Mouse (Mus musculus) adipocyte (in vitro differentiated cells): Measurements from ENCODE around the gene Zfp408.
"Not testable (repeated sequence)": the region's sequence is repeated elsewhere in the genome, so short reads cannot be mapped to it uniquely, and the experiment has no call there.

Source experiments
- DNase-seq: peaks from one replicate; pipeline ENCODE4 v3.0.0-alpha.2; 2016; ENCODE audit warnings: low spot score

The Zfp408 gene

GRCm38 (mm10) chr2:91609370-91609769 lies 40.2 kb downstream of the Zfp408 start:
- not testable (repeated sequence) for DNase-seq

GRCm38 (mm10) chr2:91602389-91602788 lies 47.2 kb downstream of the Zfp408 start:
- DNase-seq: peak; percentile 6

- DNase-seq: no peak
Measured at GRCm38 (mm10) chr2:91600475-91600874, 49.1 kb downstream of the Zfp408 start.
